ENCODE assay signal across 8 mouse cellular contexts in genomic region chr14:122876163-122876562, GRCm38 (mm10). TPM values are rescaled to one million over a fixed set of nuclear protein-coding genes. Genes with fewer than 3 reads are reported as not detected.
A peak's percentile ranks its signal among the peaks of the same experiment; 100 is the strongest.
DNase-seq lines count a peak whose midpoint lies in the region; ATAC-seq lines count a peak whose summit lies in the region.

No protein-coding gene starts in this region.

- H3K4me2 ChIP-seq in intestine, embryonic 15.5 days (replicated peaks): no peak overlapping the region
- no peak overlapping the region for H3K4me2 ChIP-seq in midbrain, embryonic 13.5 days (replicated peaks)

- H3K27me3 ChIP-seq in intestine, embryonic 15.5 days (replicated peaks): no peaks in the 10 kb centered on the region
- H3K27me3 ChIP-seq in midbrain, embryonic 13.5 days: peaks cover 11% of the 10 kb centered on the region; the same call in 1 of the 2 replicates

- peak; percentile 74 for DNase-seq in urinary bladder, postnatal 14 days (ENCODE audit: low spot score)
- no peak for DNase-seq in urinary bladder, postnatal 10 days (ENCODE audit: low spot score)
- peak; percentile 86 for DNase-seq in embryo, embryonic 11 days
- DNase-seq in gastrocnemius, postnatal 36 days: peak; percentile 49 to 50
- DNase-seq in left cerebral cortex, postnatal 14 days (ENCODE audit: low spot score in 2 of 2): peak; percentile 87 to 90
- DNase-seq in spleen, adult 12 weeks (ENCODE audit: low spot score): peak; percentile 7

- ATAC-seq in intestine, embryonic 15.5 days: peak; percentile 89
- ATAC-seq in midbrain, embryonic 13.5 days: peak; percentile 94

- no peak overlapping the region for H3K4me3 ChIP-seq in intestine, embryonic 15.5 days (replicated peaks)
- no peak overlapping the region for H3K4me3 ChIP-seq in midbrain, embryonic 13.5 days (replicated peaks)

- no peaks in the 10 kb centered on the region for H3K36me3 ChIP-seq in intestine, embryonic 15.5 days
- no peaks in the 10 kb centered on the region for H3K36me3 ChIP-seq in midbrain, embryonic 13.5 days

- intact Hi-C loops in gastrocnemius, postnatal 36 days (cut with DNase I): loop anchor here (5.0 to 10.0 kb wide), 2 partner anchors 381 to 654 kb away; partner anchors contain the start of gene Gm10837
- intact Hi-C loops in left cerebral cortex, postnatal 14 days (cut with DNase I): loop anchor here (2.0 to 5.0 kb wide), 3 partner anchors 367 to 653 kb away; no protein-coding TSS in a partner anchor

- H3K9me3 ChIP-seq in intestine, embryonic 15.5 days: no peaks in the 10 kb centered on the region
- no peaks in the 10 kb centered on the region for H3K9me3 ChIP-seq in midbrain, embryonic 13.5 days

- 7% methylated on average over 6 of the region's 6 CpGs for WGBS in intestine, embryonic 15.5 days
- 1% methylated on average over 6 of the region's 6 CpGs for WGBS in midbrain, embryonic 13.5 days

- no peaks in the 10 kb centered on the region for H3K4me1 ChIP-seq in intestine, embryonic 15.5 days (replicated peaks)
- H3K4me1 ChIP-seq in midbrain, embryonic 13.5 days (replicated peaks): peaks cover 34% of the 10 kb centered on the region

- H3K9ac ChIP-seq in intestine, embryonic 15.5 days: no peak overlapping the region
- no peak overlapping the region for H3K9ac ChIP-seq in midbrain, embryonic 13.5 days (replicated peaks)

- no peak overlapping the region for H3K27ac ChIP-seq in intestine, embryonic 15.5 days
- peak overlapping the region; percentile 66; the same call in 1 of the 2 replicates for H3K27ac ChIP-seq in midbrain, embryonic 13.5 days

RNA-seq across cellular contexts. Expression of gene Ggact, which starts 37.4 kb away (rescaled TPM):
- 10 to 100 TPM; 12.8 to 14.7 TPM for total RNA-seq in gastrocnemius, postnatal 36 days (2021)
- 45.1 and 50.3 TPM in 2 replicates for polyA plus RNA-seq in intestine, embryonic 15.5 days (2015; fragmentation: Nextera tagmentation; extraction: Ambion mirVana)
- 10 to 100 TPM; 21.8 to 22.2 TPM for total RNA-seq in left cerebral cortex, postnatal 14 days (2021)
- polyA plus RNA-seq in midbrain, embryonic 13.5 days (2015; fragmentation: Nextera tagmentation; extraction: Ambion mirVana): 4.7 and 5.9 TPM in 2 replicates
